Mouse (Mus musculus): ENCODE data around the gene Nek6. TPM values are rescaled to one million over a fixed set of nuclear protein-coding genes. Genes with fewer than 3 reads are reported as not detected.

Nek6 gene
- total RNA-seq (2023) = 10 to 100 TPM; 11.6 to 12.5 TPM

DNA sequence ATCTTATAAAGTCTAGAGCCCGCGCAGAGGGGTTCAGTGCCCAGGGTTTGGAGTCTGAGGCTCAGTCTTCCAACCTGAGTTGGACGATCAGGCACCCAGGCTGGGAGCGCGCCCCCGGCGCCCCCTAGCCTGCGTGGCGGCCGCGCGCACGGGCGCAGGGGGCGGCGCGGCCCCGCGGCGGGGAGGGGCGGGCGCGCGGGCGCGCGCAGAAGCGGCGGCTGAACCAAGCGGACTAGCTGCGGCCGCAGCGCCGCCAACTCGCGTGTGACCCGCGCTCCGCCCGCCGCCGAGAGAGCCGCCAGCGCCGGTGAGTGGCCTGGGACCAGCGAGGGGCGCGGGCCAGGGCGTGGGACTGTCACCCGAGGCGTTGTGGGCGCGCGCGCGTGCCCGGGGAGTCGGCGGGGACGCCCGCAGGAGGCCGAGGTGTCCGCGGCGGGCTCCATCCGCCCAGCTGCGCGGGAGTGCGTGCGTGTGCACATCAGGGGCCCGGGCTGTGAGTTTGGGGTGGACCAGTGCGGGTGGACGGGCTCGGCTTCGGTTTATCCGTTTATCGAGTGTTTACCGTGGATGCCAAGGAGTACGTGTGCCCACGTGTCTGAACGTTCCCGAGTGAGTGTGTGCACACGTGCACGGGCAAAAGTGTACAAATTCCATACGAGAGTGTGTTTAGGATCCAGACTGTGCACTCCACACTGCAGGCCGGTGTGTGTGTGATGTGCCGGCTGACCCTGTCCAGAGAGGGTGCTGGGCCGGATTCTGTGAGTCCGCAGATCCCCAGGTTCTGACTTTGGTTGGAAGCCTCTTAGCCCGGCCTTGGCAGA is at the start of gene Nek6:
Gene Nek6, plus strand, starts transcription at position 157 of the 821 bp plus-strand sequence.

DNA sequence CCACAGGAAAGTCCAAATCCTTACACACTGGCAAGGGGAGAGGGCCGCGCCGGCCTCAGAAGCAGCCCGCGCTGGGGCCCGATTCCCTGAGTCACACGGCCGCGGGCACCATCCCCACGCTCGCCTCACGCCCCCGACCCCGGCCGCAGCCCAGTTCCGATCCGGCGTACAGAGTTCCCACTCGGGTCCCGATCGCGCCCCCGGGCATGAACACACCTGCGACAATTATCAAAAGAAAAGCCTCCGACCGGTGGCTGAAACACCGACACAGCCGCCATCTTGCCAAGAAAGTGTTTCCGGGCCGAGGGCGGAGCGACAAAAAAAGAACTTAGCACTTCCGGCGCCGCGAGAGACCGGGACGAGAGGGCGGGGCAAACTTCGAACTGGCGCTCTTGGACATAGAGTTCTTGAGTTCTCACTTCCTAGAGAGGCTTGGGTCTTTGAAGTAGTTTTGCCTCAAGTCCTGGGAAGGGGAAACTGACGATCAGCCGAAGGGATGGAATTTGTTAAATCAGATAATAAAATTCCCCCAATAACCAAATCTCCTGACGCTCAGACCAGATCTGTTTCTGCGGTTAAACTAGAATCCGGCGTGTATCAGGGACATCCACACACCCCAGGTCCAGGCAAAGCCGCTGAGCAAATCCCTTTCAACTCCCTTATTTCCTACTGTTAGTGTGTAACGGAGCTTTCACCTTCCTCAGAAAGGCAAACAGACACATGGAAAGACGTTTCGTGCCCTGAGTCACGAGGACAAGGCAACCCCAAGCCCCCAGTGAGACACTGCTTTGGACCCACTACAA is 132.4 kb downstream of the Nek6 start, which contains the start of gene Psmb7:
Gene Psmb7, minus strand, starts transcription at position 463 of the 803 bp plus-strand sequence.

Other genes starting within 250 kb of the Nek6 start
- gene Dennd1a, start 224.3 kb upstream of the Nek6 start, total RNA-seq (2023) = 10 to 100 TPM; 46.9 to 54.9 TPM
- gene Lhx2, start 172.4 kb upstream of the Nek6 start, total RNA-seq (2023) = not detected
- 100 to 1,000 TPM; 103 to 109 TPM for gene Psmb7, start 132.4 kb downstream of the Nek6 start, total RNA-seq (2023)
- not detected for gene Nr5a1, start 202.9 kb downstream of the Nek6 start, total RNA-seq (2023)

Measured in B cell, adult 67 days (primary cell).